Mouse (Mus musculus): ENCODE measurements at regions not wholly inside any gene's neighbourhood (a gene's known extent, or its start where the extent isn't known, plus 50 kb on each side); places are given as distances from the start of the nearest gene placed in this dataset.

- DNase-seq (ENCODE audit: low spot score) (no peak), ATAC-seq (replicated peaks; ENCODE audit: low FRiP score, low read depth) (no peak)
- H3K4me3 ChIP-seq (replicated peaks; ENCODE audit: low read depth, low read length) = no peak overlapping the region
- H3K4me2 ChIP-seq (ENCODE audit: low read length) = no peak overlapping the region
- 51% methylated on average over 17 of the region's 17 CpGs for WGBS
- no peak overlapping the region for H3K9ac ChIP-seq (ENCODE audit: low read depth, low read length)
- H3K27me3 ChIP-seq (ENCODE audit: insufficient read depth, low read length) = no peaks in the 10 kb centered on the region
- no peak overlapping the region for H3K27ac ChIP-seq
- H3K36me3 ChIP-seq (ENCODE audit: insufficient read depth, low read length) = no peaks in the 10 kb centered on the region
- TF ChIP-seq CTCF (IDR thresholded peaks at IDR 0.05; ENCODE audit: low read depth) = no peak
- no peaks in the 10 kb centered on the region for H3K9me3 ChIP-seq (replicated peaks; ENCODE audit: low read length)
- H3K4me1 ChIP-seq (replicated peaks; ENCODE audit: insufficient read depth, low read length) = no peaks in the 10 kb centered on the region
Observed at GRCm38 (mm10) chr3:128192046-128192800, 296.1 kb upstream of the Fam241a start.

- Histone ChIP-seq H3K9me3 (replicated peaks; ENCODE audit: low read length) (no peaks in the 10 kb centered on the region), H3K36me3 (ENCODE audit: insufficient read depth, low read length) (no peaks in the 10 kb centered on the region), H3K4me2 (ENCODE audit: low read length) (no peak overlapping the region), H3K9ac (ENCODE audit: low read depth, low read length) (no peak overlapping the region), H3K4me3 (replicated peaks; ENCODE audit: low read depth, low read length) (no peak overlapping the region), H3K4me1 (replicated peaks; ENCODE audit: insufficient read depth, low read length) (no peaks in the 10 kb centered on the region), H3K27me3 (ENCODE audit: insufficient read depth, low read length) (no peaks in the 10 kb centered on the region), H3K27ac (no peak overlapping the region)
- no peak for ATAC-seq (replicated peaks; ENCODE audit: low FRiP score, low read depth)
- no peak for TF ChIP-seq CTCF (IDR thresholded peaks at IDR 0.05; ENCODE audit: low read depth)
- 60% methylated on average over 9 of the region's 9 CpGs for WGBS
- DNase-seq (ENCODE audit: low spot score) = no peak
Observed at GRCm38 (mm10) chr3:128187330-128188044, 291.4 kb upstream of the Fam241a start.

GRCm38 (mm10) chr3:128186278-128186677, 290.2 kb upstream of the Fam241a start:
- ATAC-seq (replicated peaks; ENCODE audit: low FRiP score, low read depth) (no peak), DNase-seq (ENCODE audit: low spot score) (peak; percentile 78)
- Histone ChIP-seq H3K9ac (ENCODE audit: low read depth, low read length) (no peak overlapping the region), H3K9me3 (replicated peaks; ENCODE audit: low read length) (no peaks in the 10 kb centered on the region), H3K27me3 (ENCODE audit: insufficient read depth, low read length) (no peaks in the 10 kb centered on the region), H3K36me3 (ENCODE audit: insufficient read depth, low read length) (no peaks in the 10 kb centered on the region), H3K4me1 (replicated peaks; ENCODE audit: insufficient read depth, low read length) (no peaks in the 10 kb centered on the region), H3K4me2 (ENCODE audit: low read length) (no peak overlapping the region), H3K27ac (no peak overlapping the region), H3K4me3 (replicated peaks; ENCODE audit: low read depth, low read length) (no peak overlapping the region)
- WGBS = 9% methylated on average over 4 of the region's 4 CpGs
- peak; percentile 69 for TF ChIP-seq CTCF (IDR thresholded peaks at IDR 0.05; ENCODE audit: low read depth)

- Histone ChIP-seq H3K4me3 (replicated peaks; ENCODE audit: low read depth, low read length) (no peak overlapping the region), H3K9ac (ENCODE audit: low read depth, low read length) (no peak overlapping the region), H3K4me1 (replicated peaks; ENCODE audit: insufficient read depth, low read length) (no peaks in the 10 kb centered on the region), H3K36me3 (ENCODE audit: insufficient read depth, low read length) (no peaks in the 10 kb centered on the region), H3K27me3 (ENCODE audit: insufficient read depth, low read length) (no peaks in the 10 kb centered on the region), H3K27ac (no peak overlapping the region), H3K4me2 (ENCODE audit: low read length) (no peak overlapping the region), H3K9me3 (replicated peaks; ENCODE audit: low read length) (no peaks in the 10 kb centered on the region)
- 31% methylated on average over 7 of the region's 7 CpGs for WGBS
- DNase-seq (ENCODE audit: low spot score) (peak; percentile 38), ATAC-seq (replicated peaks; ENCODE audit: low FRiP score, low read depth) (0 out of 2 replicates have a peak, but pooled peaks have one; percentile 10)
- TF ChIP-seq CTCF (IDR thresholded peaks at IDR 0.05; ENCODE audit: low read depth) = no peak
Observed at GRCm38 (mm10) chr3:128181221-128181908, 285.2 kb upstream of the Fam241a start.

- ATAC-seq (replicated peaks; ENCODE audit: low FRiP score, low read depth) = no peak
Observed at GRCm38 (mm10) chr3:128149216-128149615, 253.1 kb upstream of the Fam241a start.

GRCm38 (mm10) chr3:128145329-128145728, 249.2 kb upstream of the Fam241a start:
- no peak overlapping the region for H3K27ac ChIP-seq
- H3K9me3 ChIP-seq (replicated peaks; ENCODE audit: low read length) = no peaks in the 10 kb centered on the region
- H3K9ac ChIP-seq (ENCODE audit: low read depth, low read length) = no peak overlapping the region
- 44% methylated on average over 7 of the region's 7 CpGs for WGBS
- H3K4me2 ChIP-seq (ENCODE audit: low read length) = no peak overlapping the region
- H3K4me3 ChIP-seq (replicated peaks; ENCODE audit: low read depth, low read length) = no peak overlapping the region
- H3K36me3 ChIP-seq (ENCODE audit: insufficient read depth, low read length) = no peaks in the 10 kb centered on the region
- ATAC-seq (replicated peaks; ENCODE audit: low FRiP score, low read depth) = no peak
- H3K27me3 ChIP-seq (ENCODE audit: insufficient read depth, low read length) = no peaks in the 10 kb centered on the region
- no peak for TF ChIP-seq CTCF (IDR thresholded peaks at IDR 0.05; ENCODE audit: low read depth)
- peak; percentile 61 for DNase-seq (ENCODE audit: low spot score)
- no peaks in the 10 kb centered on the region for H3K4me1 ChIP-seq (replicated peaks; ENCODE audit: insufficient read depth, low read length)

More at GRCm38 (mm10) chr3:128149216-128149615, 253.1 kb upstream of the Fam241a start:
- no peak for TF ChIP-seq CTCF (IDR thresholded peaks at IDR 0.05; ENCODE audit: low read depth)
- no peaks in the 10 kb centered on the region for H3K9me3 ChIP-seq (replicated peaks; ENCODE audit: low read length)
- H3K4me3 ChIP-seq (replicated peaks; ENCODE audit: low read depth, low read length) = no peak overlapping the region
- no peaks in the 10 kb centered on the region for H3K36me3 ChIP-seq (ENCODE audit: insufficient read depth, low read length)
- 60% methylated on average over 8 of the region's 8 CpGs for WGBS
- no peak overlapping the region for H3K9ac ChIP-seq (ENCODE audit: low read depth, low read length)
- H3K27me3 ChIP-seq (ENCODE audit: insufficient read depth, low read length) = no peaks in the 10 kb centered on the region
- no peak for DNase-seq (ENCODE audit: low spot score)
- no peak overlapping the region for H3K4me2 ChIP-seq (ENCODE audit: low read length)
- no peak overlapping the region for H3K27ac ChIP-seq
- H3K4me1 ChIP-seq (replicated peaks; ENCODE audit: insufficient read depth, low read length) = no peaks in the 10 kb centered on the region
